Mouse (Mus musculus): ENCODE results near the gene Trim10. TPM values are rescaled to one million over a fixed set of nuclear protein-coding genes. Genes with fewer than 3 reads are reported as not detected.

Trim10 gene
- polyA plus RNA-seq, 1 experiment from 2014 or later = 25.4 TPM

- Histone ChIP-seq H3K4me3 (replicated peaks) (no peak overlapping the region), H3K36me3 (no peaks in the 10 kb centered on the region), H3K4me2 (no peak overlapping the region), H3K27me3 (replicated peaks) (no peaks in the 10 kb centered on the region), H3K9me3 (no peaks in the 10 kb centered on the region), H3K27ac (no peak overlapping the region), H3K9ac (no peak overlapping the region), H3K4me1 (peaks cover 13% of the 10 kb centered on the region)
- ATAC-seq (ENCODE audit: insufficient read depth, low FRiP score, low read depth) = no peak
- WGBS = 79% methylated on average over 3 of the region's 3 CpGs
Observed at GRCm38 (mm10) chr17:36839931-36840330, 29.4 kb upstream of the Trim10 start.

- Histone ChIP-seq H3K4me1 (peaks cover 9% of the 10 kb centered on the region), H3K9me3 (no peaks in the 10 kb centered on the region), H3K4me3 (replicated peaks) (no peak overlapping the region), H3K27me3 (replicated peaks) (no peaks in the 10 kb centered on the region), H3K4me2 (no peak overlapping the region), H3K36me3 (no peaks in the 10 kb centered on the region), H3K9ac (no peak overlapping the region), H3K27ac (no peak overlapping the region)
- no peak for ATAC-seq (ENCODE audit: insufficient read depth, low FRiP score, low read depth)
Observed at GRCm38 (mm10) chr17:36840961-36841445, 28.4 kb upstream of the Trim10 start.

GRCm38 (mm10) chr17:36843696-36844095, 25.7 kb upstream of the Trim10 start:
- Histone ChIP-seq H3K27ac (no peak overlapping the region), H3K27me3 (replicated peaks) (no peaks in the 10 kb centered on the region), H3K9ac (no peak overlapping the region), H3K4me3 (replicated peaks) (no peak overlapping the region), H3K4me2 (no peak overlapping the region), H3K9me3 (no peaks in the 10 kb centered on the region), H3K36me3 (no peaks in the 10 kb centered on the region), H3K4me1 (0 out of 2 replicates have a peak, but pooled peaks cover 3% of the 10 kb centered on the region)
- ATAC-seq (ENCODE audit: insufficient read depth, low FRiP score, low read depth) = no peak
- 80% methylated on average over 7 of the region's 7 CpGs for WGBS

- Histone ChIP-seq H3K4me1 (0 out of 2 replicates have a peak, but pooled peaks cover 3% of the 10 kb centered on the region), H3K4me3 (replicated peaks) (no peak overlapping the region), H3K36me3 (no peaks in the 10 kb centered on the region), H3K27ac (no peak overlapping the region), H3K27me3 (replicated peaks) (no peaks in the 10 kb centered on the region), H3K9ac (no peak overlapping the region), H3K9me3 (no peaks in the 10 kb centered on the region), H3K4me2 (no peak overlapping the region)
- peak; percentile 58; the same call in 1 of the 2 replicates for ATAC-seq (ENCODE audit: insufficient read depth, low FRiP score, low read depth)
Observed at GRCm38 (mm10) chr17:36844286-36844719, 25.1 kb upstream of the Trim10 start.

- Histone ChIP-seq H3K9ac (no peak overlapping the region), H3K4me3 (replicated peaks) (no peak overlapping the region), H3K36me3 (no peaks in the 10 kb centered on the region), H3K4me2 (no peak overlapping the region), H3K27ac (no peak overlapping the region), H3K27me3 (replicated peaks) (no peaks in the 10 kb centered on the region), H3K9me3 (no peaks in the 10 kb centered on the region), H3K4me1 (0 out of 2 replicates have a peak, but pooled peaks cover 3% of the 10 kb centered on the region)
- WGBS = 83% methylated on average over 1 of the region's 1 CpGs
- ATAC-seq (ENCODE audit: insufficient read depth, low FRiP score, low read depth) = no peak
Observed at GRCm38 (mm10) chr17:36844725-36845124, 24.6 kb upstream of the Trim10 start.

GRCm38 (mm10) chr17:36848911-36849310, 20.5 kb upstream of the Trim10 start:
- no peak overlapping the region for H3K4me2 ChIP-seq
- no peak overlapping the region for H3K9ac ChIP-seq
- H3K27ac ChIP-seq = no peak overlapping the region
- no peaks in the 10 kb centered on the region for H3K27me3 ChIP-seq (replicated peaks)
- 70% methylated on average over 5 of the region's 5 CpGs for WGBS
- peaks cover 8% of the 10 kb centered on the region; the same call in 1 of the 2 replicates for H3K4me1 ChIP-seq
- H3K4me3 ChIP-seq (replicated peaks) = no peak overlapping the region
- peaks cover 21% of the 10 kb centered on the region for H3K36me3 ChIP-seq
- no peaks in the 10 kb centered on the region for H3K9me3 ChIP-seq
- no peak for ATAC-seq (ENCODE audit: insufficient read depth, low FRiP score, low read depth)

- Histone ChIP-seq H3K27me3 (replicated peaks) (no peaks in the 10 kb centered on the region), H3K9ac (no peak overlapping the region), H3K9me3 (no peaks in the 10 kb centered on the region), H3K36me3 (peaks cover 29% of the 10 kb centered on the region), H3K4me3 (replicated peaks) (no peak overlapping the region), H3K4me1 (peaks cover 5% of the 10 kb centered on the region; the same call in 1 of the 2 replicates), H3K4me2 (no peak overlapping the region), H3K27ac (no peak overlapping the region)
- 71% methylated on average over 2 of the region's 2 CpGs for WGBS
- peak; percentile 73 for ATAC-seq (ENCODE audit: insufficient read depth, low FRiP score, low read depth)
Observed at GRCm38 (mm10) chr17:36849992-36850391, 19.4 kb upstream of the Trim10 start.

GRCm38 (mm10) chr17:36851200-36851599, 18.2 kb upstream of the Trim10 start:
- H3K36me3 ChIP-seq = peaks cover 35% of the 10 kb centered on the region
- H3K4me2 ChIP-seq = no peak overlapping the region
- H3K9me3 ChIP-seq = no peaks in the 10 kb centered on the region
- peak; percentile 32; the same call in 1 of the 2 replicates for ATAC-seq (ENCODE audit: insufficient read depth, low FRiP score, low read depth)
- no peak overlapping the region for H3K9ac ChIP-seq
- peaks cover 5% of the 10 kb centered on the region; the same call in 1 of the 2 replicates for H3K4me1 ChIP-seq
- WGBS = 54% methylated on average over 5 of the region's 5 CpGs
- no peaks in the 10 kb centered on the region for H3K27me3 ChIP-seq (replicated peaks)
- H3K27ac ChIP-seq = no peak overlapping the region
- no peak overlapping the region for H3K4me3 ChIP-seq (replicated peaks)

- ATAC-seq (ENCODE audit: insufficient read depth, low FRiP score, low read depth) = no peak; the same call in 1 of the 2 replicates
- Histone ChIP-seq H3K36me3 (peaks cover 39% of the 10 kb centered on the region), H3K9me3 (no peaks in the 10 kb centered on the region), H3K27ac (no peak overlapping the region), H3K9ac (no peak overlapping the region), H3K4me3 (replicated peaks) (no peak overlapping the region), H3K4me2 (no peak overlapping the region), H3K27me3 (replicated peaks) (no peaks in the 10 kb centered on the region), H3K4me1 (peaks cover 5% of the 10 kb centered on the region; the same call in 1 of the 2 replicates)
- WGBS = 74% methylated on average over 5 of the region's 5 CpGs
Observed at GRCm38 (mm10) chr17:36851627-36852026, 17.7 kb upstream of the Trim10 start.

- Histone ChIP-seq H3K27me3 (replicated peaks) (no peaks in the 10 kb centered on the region), H3K27ac (no peak overlapping the region), H3K4me1 (peaks cover 5% of the 10 kb centered on the region; the same call in 1 of the 2 replicates), H3K9ac (no peak overlapping the region), H3K9me3 (no peaks in the 10 kb centered on the region), H3K4me2 (no peak overlapping the region), H3K4me3 (replicated peaks) (no peak overlapping the region), H3K36me3 (peaks cover 53% of the 10 kb centered on the region)
- WGBS = 90% methylated on average over 3 of the region's 3 CpGs
- ATAC-seq (ENCODE audit: insufficient read depth, low FRiP score, low read depth) = no peak
Observed at GRCm38 (mm10) chr17:36855484-36855883, 13.9 kb upstream of the Trim10 start.

- no peak overlapping the region for H3K4me3 ChIP-seq (replicated peaks)
- H3K27ac ChIP-seq = no peak overlapping the region
- H3K27me3 ChIP-seq (replicated peaks) = no peaks in the 10 kb centered on the region
- WGBS = 89% methylated on average over 4 of the region's 4 CpGs
- no peak for ATAC-seq (ENCODE audit: insufficient read depth, low FRiP score, low read depth)
- H3K9me3 ChIP-seq = no peaks in the 10 kb centered on the region
- peaks cover 4% of the 10 kb centered on the region; the same call in 1 of the 2 replicates for H3K4me1 ChIP-seq
- H3K4me2 ChIP-seq = no peak overlapping the region
- H3K36me3 ChIP-seq = peaks cover 47% of the 10 kb centered on the region
- no peak overlapping the region for H3K9ac ChIP-seq
Observed at GRCm38 (mm10) chr17:36856236-36856635, 13.1 kb upstream of the Trim10 start.

GRCm38 (mm10) chr17:36858181-36858580, 11.2 kb upstream of the Trim10 start:
- Histone ChIP-seq H3K36me3 (peaks cover 38% of the 10 kb centered on the region), H3K4me1 (no peaks in the 10 kb centered on the region), H3K9me3 (no peaks in the 10 kb centered on the region), H3K27ac (no peak overlapping the region), H3K4me3 (replicated peaks) (no peak overlapping the region), H3K4me2 (no peak overlapping the region), H3K9ac (no peak overlapping the region), H3K27me3 (replicated peaks) (no peaks in the 10 kb centered on the region)
- WGBS = 80% methylated on average over 3 of the region's 3 CpGs
- no peak for ATAC-seq (ENCODE audit: insufficient read depth, low FRiP score, low read depth)

- H3K27me3 ChIP-seq (replicated peaks) = peaks cover 6% of the 10 kb centered on the region; the same call in 1 of the 2 replicates
- peaks cover 1% of the 10 kb centered on the region; the same call in 1 of the 2 replicates for H3K4me1 ChIP-seq
- H3K4me3 ChIP-seq (replicated peaks) = no peak overlapping the region
- H3K27ac ChIP-seq = no peak overlapping the region
- peaks cover 14% of the 10 kb centered on the region; the same call in 1 of the 2 replicates for H3K36me3 ChIP-seq
- H3K4me2 ChIP-seq = no peak overlapping the region
- 32% methylated on average over 2 of the region's 2 CpGs for WGBS
- no peak overlapping the region for H3K9ac ChIP-seq
- ATAC-seq (ENCODE audit: insufficient read depth, low FRiP score, low read depth) = no peak
- no peaks in the 10 kb centered on the region for H3K9me3 ChIP-seq
Observed at GRCm38 (mm10) chr17:36861680-36862079, 7.7 kb upstream of the Trim10 start.

All from stomach, embryonic 15.5 days (tissue).